Mouse (Mus musculus) intestine, embryonic 14.5 days (tissue): ENCODE data around the gene Pax3. TPM values are rescaled to one million over a fixed set of nuclear protein-coding genes. Genes with fewer than 3 reads are reported as not detected.

Source experiments
- ATAC-seq: fragments of 200-750 bp; cut with Nextera tagmentation; replicated peaks from 2 replicates; pipeline ENCODE4 v1.8.0; 2017; ENCODE audit warnings: low read depth, moderate number of reproducible peaks, moderate TSS enrichment, moderate library complexity; ENCODE audit not compliant: low FRiP score, low TSS enrichment
- DNase-seq: peaks from one replicate; pipeline ENCODE4 v3.0.0-alpha.2; 2018; ENCODE audit warnings: low spot score
- H3K27ac ChIP-seq: fragments of 300-500 bp; sonication (generic); 2 replicates; pipeline ENCODE4 v1.5.1; 2014; ENCODE audit warnings: low read depth, mild to moderate bottlenecking, control low read depth
- H3K27me3 ChIP-seq: fragments of 300-500 bp; sonication (generic); replicated peaks from 2 replicates; pipeline ENCODE4 v1.6.1; 2014; ENCODE audit warnings: low read length, control low read depth; ENCODE audit not compliant: control insufficient read depth, insufficient read depth
- H3K36me3 ChIP-seq: fragments of 300-500 bp; sonication (generic); 2 replicates; pipeline ENCODE4 v1.6.1; 2014; ENCODE audit warnings: low read length, control low read depth; ENCODE audit not compliant: control insufficient read depth, insufficient read depth
- H3K4me1 ChIP-seq: fragments of 300-500 bp; sonication (generic); replicated peaks from 2 replicates; pipeline ENCODE4 v1.6.1; 2014; ENCODE audit warnings: low read length, control low read depth, mixed read lengths; ENCODE audit not compliant: control insufficient read depth, insufficient read depth
- H3K4me2 ChIP-seq: fragments of 300-500 bp; sonication (generic); 2 replicates; pipeline ENCODE4 v1.6.1; 2014; ENCODE audit warnings: low read length
- H3K4me3 ChIP-seq: fragments of 300-500 bp; sonication (generic); 2 replicates; pipeline ENCODE4 v1.5.1; 2014; ENCODE audit warnings: low read depth, low read length, control low read depth, mixed read lengths
- H3K9ac ChIP-seq: fragments of 300-500 bp; sonication (generic); 2 replicates; pipeline ENCODE4 v1.6.1; 2014; ENCODE audit warnings: mild to moderate bottlenecking, low read length
- H3K9me3 ChIP-seq: fragments of 300-500 bp; sonication (generic); 2 replicates; pipeline ENCODE4 v1.6.1; 2016; ENCODE audit warnings: low read length, control low read depth; ENCODE audit not compliant: control insufficient read depth
- WGBS: fragments of 180-500 bp; shearing (Covaris S2); extraction: QIAGEN DNeasy Blood & Tissue Kit; methylation state at CpG from one replicate; pipeline ENCODE4 v1.1.7; 2014; 5-methylcytosine and 5-hydroxymethylcytosine counted together
- polyA plus RNA-seq: library from polyadenylated mRNA; unstranded; fragments of >200 nt; fragmentation: Nextera tagmentation; extraction: Ambion mirVana; gene quantifications from 2 replicates; pipeline ENCODE4 v1.2.1, GENCODE M21; 2014

The Pax3 gene
- polyA plus RNA-seq, 1 experiment from 2014 or later, result not detected

- no peak for ATAC-seq
- Histone ChIP-seq H3K9ac (no peak overlapping the region), H3K4me3 (no peak overlapping the region), H3K27me3 (peaks cover 74% of the 10 kb centered on the region), H3K4me1 (no peaks in the 10 kb centered on the region), H3K36me3 (no peaks in the 10 kb centered on the region), H3K27ac (no peak overlapping the region), H3K4me2 (no peak overlapping the region), H3K9me3 (no peaks in the 10 kb centered on the region)
- 30% methylated on average over 1 of the region's 1 CpGs for WGBS
- no peak for DNase-seq
Observed at GRCm38 (mm10) chr1:78171671-78172070, 25.3 kb downstream of the Pax3 start.

- H3K27me3 ChIP-seq, result peaks cover 79% of the 10 kb centered on the region
- H3K4me3 ChIP-seq, result no peak overlapping the region
- no peaks in the 10 kb centered on the region for H3K9me3 ChIP-seq
- no peaks in the 10 kb centered on the region for H3K36me3 ChIP-seq
- 64% methylated on average over 9 of the region's 9 CpGs for WGBS
- no peaks in the 10 kb centered on the region for H3K4me1 ChIP-seq
- H3K4me2 ChIP-seq, result no peak overlapping the region
- no peak overlapping the region for H3K9ac ChIP-seq
- H3K27ac ChIP-seq, result no peak overlapping the region
- no peak for ATAC-seq
- DNase-seq, result no peak
Observed at GRCm38 (mm10) chr1:78170771-78171170, 26.2 kb downstream of the Pax3 start.

- Histone ChIP-seq H3K4me2 (no peak overlapping the region), H3K27ac (no peak overlapping the region), H3K36me3 (no peaks in the 10 kb centered on the region), H3K27me3 (peaks cover 87% of the 10 kb centered on the region), H3K4me1 (no peaks in the 10 kb centered on the region), H3K4me3 (no peak overlapping the region), H3K9me3 (no peaks in the 10 kb centered on the region), H3K9ac (no peak overlapping the region)
- ATAC-seq (no peak), DNase-seq (no peak)
- WGBS, result 72% methylated on average over 3 of the region's 3 CpGs
Observed at GRCm38 (mm10) chr1:78168796-78169195, 28.1 kb downstream of the Pax3 start.

GRCm38 (mm10) chr1:78167577-78168286 is 29.2 kb downstream of the Pax3 start:
- Histone ChIP-seq H3K27me3 (peaks cover 81% of the 10 kb centered on the region), H3K4me2 (no peak overlapping the region), H3K36me3 (no peaks in the 10 kb centered on the region), H3K9me3 (no peaks in the 10 kb centered on the region), H3K27ac (no peak overlapping the region), H3K9ac (no peak overlapping the region), H3K4me3 (no peak overlapping the region), H3K4me1 (no peaks in the 10 kb centered on the region)
- WGBS, result 54% methylated on average over 18 of the region's 18 CpGs
- ATAC-seq (no peak), DNase-seq (no peak)

GRCm38 (mm10) chr1:78161745-78162144 is 35.2 kb downstream of the Pax3 start:
- no peaks in the 10 kb centered on the region for H3K9me3 ChIP-seq
- ATAC-seq (no peak), DNase-seq (no peak)
- 84% methylated on average over 5 of the region's 5 CpGs for WGBS
- peaks cover 56% of the 10 kb centered on the region for H3K27me3 ChIP-seq
- H3K27ac ChIP-seq, result no peak overlapping the region
- no peak overlapping the region for H3K4me2 ChIP-seq
- 0 out of 2 replicates have a peak, but pooled peaks cover 6% of the 10 kb centered on the region for H3K4me1 ChIP-seq
- no peak overlapping the region for H3K4me3 ChIP-seq
- H3K9ac ChIP-seq, result no peak overlapping the region
- no peaks in the 10 kb centered on the region for H3K36me3 ChIP-seq

- Histone ChIP-seq H3K4me2 (no peak overlapping the region), H3K9me3 (no peaks in the 10 kb centered on the region), H3K27me3 (peaks cover 45% of the 10 kb centered on the region), H3K27ac (no peak overlapping the region), H3K4me3 (no peak overlapping the region), H3K9ac (no peak overlapping the region), H3K36me3 (no peaks in the 10 kb centered on the region), H3K4me1 (0 out of 2 replicates have a peak, but pooled peaks cover 6% of the 10 kb centered on the region)
- DNase-seq, result no peak
- no peak for ATAC-seq
- 10% methylated on average over 6 of the region's 6 CpGs for WGBS
Observed at GRCm38 (mm10) chr1:78157930-78158329, 39.0 kb downstream of the Pax3 start.

GRCm38 (mm10) chr1:78155796-78156195 is 41.1 kb downstream of the Pax3 start:
- WGBS, result 76% methylated on average over 4 of the region's 4 CpGs
- no peaks in the 10 kb centered on the region for H3K9me3 ChIP-seq
- DNase-seq, result no peak
- H3K4me3 ChIP-seq, result no peak overlapping the region
- H3K27ac ChIP-seq, result no peak overlapping the region
- H3K36me3 ChIP-seq, result no peaks in the 10 kb centered on the region
- ATAC-seq, result no peak
- no peak overlapping the region for H3K4me2 ChIP-seq
- H3K4me1 ChIP-seq, result 0 out of 2 replicates have a peak, but pooled peaks cover 6% of the 10 kb centered on the region
- no peak overlapping the region for H3K9ac ChIP-seq
- H3K27me3 ChIP-seq, result peaks cover 56% of the 10 kb centered on the region

- Histone ChIP-seq H3K9me3 (no peaks in the 10 kb centered on the region), H3K4me1 (no peaks in the 10 kb centered on the region), H3K36me3 (no peaks in the 10 kb centered on the region), H3K4me2 (no peak overlapping the region), H3K27me3 (peaks cover 83% of the 10 kb centered on the region), H3K9ac (no peak overlapping the region), H3K27ac (no peak overlapping the region), H3K4me3 (no peak overlapping the region)
- ATAC-seq, result no peak
- no peak for DNase-seq
- WGBS, result 74% methylated on average over 2 of the region's 2 CpGs
Observed at GRCm38 (mm10) chr1:78148011-78148623, 48.8 kb downstream of the Pax3 start.

- Histone ChIP-seq H3K9ac (no peak overlapping the region), H3K27me3 (peaks cover 95% of the 10 kb centered on the region)
- no peak for ATAC-seq
Observed at GRCm38 (mm10) chr1:78143403-78143802, 53.5 kb downstream of the Pax3 start.

More at GRCm38 (mm10) chr1:78143403-78143802, 53.5 kb downstream of the Pax3 start:
- no peak overlapping the region for H3K4me3 ChIP-seq
- no peaks in the 10 kb centered on the region for H3K36me3 ChIP-seq
- no peaks in the 10 kb centered on the region for H3K9me3 ChIP-seq
- WGBS, result 42% methylated on average over 6 of the region's 6 CpGs
- no peak for DNase-seq
- H3K4me1 ChIP-seq, result no peaks in the 10 kb centered on the region
- no peak overlapping the region for H3K4me2 ChIP-seq
- H3K27ac ChIP-seq, result no peak overlapping the region
